Mouse (Mus musculus) Patski (cell line): ENCODE measurements at regions not wholly inside any gene's neighbourhood (a gene's known extent, or its start where the extent isn't known, plus 50 kb on each side); places are given as distances from the start of the nearest gene placed in this dataset.

ENCODE experiments used
- ATAC-seq: fragments of 100-300 bp; one replicate; pipeline ENCODE4 v1.8.0; 2021
- CTCF ChIA-PET: fragments of 350-600 bp; sonication (Branson Sonifier 250); formaldehyde crosslinking; loops from one replicate; lab custom pipeline; 2022; ENCODE audit warnings: inconsistent platforms; lab: Charles Lee
- POLR2A ChIA-PET: fragments of 350-600 bp; sonication (Branson Sonifier 250); formaldehyde crosslinking; loops from one replicate; lab custom pipeline; 2022; ENCODE audit warnings: antibody characterized with exemption, inconsistent platforms; lab: Charles Lee
- DNase-seq: peaks from one replicate; pipeline ENCODE4 v3.0.0-alpha.2; 2011; ENCODE audit warnings: low read depth, low spot score
- H3K27me3 ChIP-seq: fragments of 371-371 bp; one replicate; pipeline ENCODE4 v1.5.1; 2021
- CTCF ChIP-seq: fragments of 100-300 bp; IDR thresholded peaks from one replicate; pipeline ENCODE4 v1.5.1; 2021
- in situ Hi-C: fragments of 300-500 bp; cut with MboI; formaldehyde crosslinking; loops from 3 replicates; pipeline ENCODE4 v1.11.1; 2018; ENCODE audit warnings: low pct_unique_long_range_greater_than_20kb, mixed read lengths

GRCm38 (mm10) chr16:26247926-26248325 is 123.7 kb downstream of the Cldn1 start:
- in situ Hi-C loops = loop anchor here (25.0 kb wide), 1 partner anchor 714 kb away; no protein-coding TSS in a partner anchor
- ChIA-PET CTCF (interaction anchor here (0.8 to 1.8 kb wide), 8 partner anchors 9 to 284 kb away, joined by 3 to 8 read pairs (median 3); no protein-coding TSS in a partner anchor), POLR2A (no interaction called here)
- TF ChIP-seq CTCF = no peak
- peak; percentile 61 for DNase-seq
- H3K27me3 ChIP-seq = no peaks in the 10 kb centered on the region
- ATAC-seq = peak; percentile 90

GRCm38 (mm10) chr16:26235239-26235638 is 129.7 kb upstream of the P3h2 start:
- ATAC-seq (no peak), DNase-seq (no peak)
- no peaks in the 10 kb centered on the region for H3K27me3 ChIP-seq
- ChIA-PET POLR2A (no interaction called here), CTCF (interaction anchor here (1.0 kb wide), 1 partner anchor 19 kb away, joined by 3 read pairs; no protein-coding TSS in a partner anchor)
- TF ChIP-seq CTCF = no peak
- in situ Hi-C loops = loop anchor here (5.0 to 25.0 kb wide), 5 partner anchors 140 to 910 kb away; partner anchors contain the start of gene Cldn1

GRCm38 (mm10) chr16:26234113-26234512 is 128.5 kb upstream of the P3h2 start:
- H3K27me3 ChIP-seq = no peaks in the 10 kb centered on the region
- in situ Hi-C loops = loop anchor here (10.0 to 25.0 kb wide), 3 partner anchors 141 to 911 kb away; partner anchors contain the start of gene Cldn1
- TF ChIP-seq CTCF = peak; percentile 89
- no peak for DNase-seq
- peak; percentile 79 for ATAC-seq
- CTCF ChIA-PET = interaction anchor here (0.6 to 2.2 kb wide), 11 partner anchors 13 to 543 kb away, joined by 3 to 6 read pairs (median 4); partner anchors contain the start of gene Cldn1
- POLR2A ChIA-PET = no interaction called here

- ATAC-seq (no peak), DNase-seq (no peak)
- in situ Hi-C loops = loop anchor here (10.0 to 25.0 kb wide), 3 partner anchors 144 to 914 kb away; partner anchors contain the start of gene Cldn1
- no peaks in the 10 kb centered on the region for H3K27me3 ChIP-seq
- ChIA-PET CTCF (interaction anchor here (1.6 to 1.9 kb wide), 3 partner anchors 142 to 289 kb away, joined by 5 to 8 read pairs (median 8); no protein-coding TSS in a partner anchor), POLR2A (no interaction called here)
- TF ChIP-seq CTCF = no peak
Measured at GRCm38 (mm10) chr16:26231110-26231509, 125.5 kb upstream of the P3h2 start.

- ChIA-PET POLR2A (no interaction called here), CTCF (interaction anchor here (1.1 kb wide), 1 partner anchor 12 kb away, joined by 4 read pairs; no protein-coding TSS in a partner anchor)
- ATAC-seq (peak; percentile 96), DNase-seq (peak; percentile 82)
- H3K27me3 ChIP-seq = no peaks in the 10 kb centered on the region
- in situ Hi-C loops = no loop called here
- TF ChIP-seq CTCF = no peak
Measured at GRCm38 (mm10) chr16:26211418-26211817, 105.8 kb upstream of the P3h2 start.

GRCm38 (mm10) chr16:26199125-26199524 is 93.5 kb upstream of the P3h2 start:
- H3K27me3 ChIP-seq = no peaks in the 10 kb centered on the region
- ChIA-PET POLR2A (no interaction called here), CTCF (interaction anchor here (0.8 to 1.7 kb wide), 7 partner anchors 12 to 235 kb away, joined by 3 to 5 read pairs (median 4); no protein-coding TSS in a partner anchor)
- TF ChIP-seq CTCF = peak; percentile 41
- in situ Hi-C loops = loop anchor here (5.0 kb wide), 2 partner anchors 177 to 217 kb away; no protein-coding TSS in a partner anchor
- no peak for DNase-seq
- ATAC-seq = no peak

GRCm38 (mm10) chr16:26196345-26196744 is 90.8 kb upstream of the P3h2 start:
- ATAC-seq (no peak), DNase-seq (no peak)
- no peaks in the 10 kb centered on the region for H3K27me3 ChIP-seq
- in situ Hi-C loops = loop anchor here (5.0 kb wide), 2 partner anchors 174 to 214 kb away; no protein-coding TSS in a partner anchor
- CTCF ChIA-PET = interaction anchor here (1.1 to 1.5 kb wide), 3 partner anchors 11 to 168 kb away, joined by 3 to 5 read pairs (median 3); no protein-coding TSS in a partner anchor
- POLR2A ChIA-PET = interaction anchor here (1.3 kb wide), 1 partner anchor 91 kb away, joined by 3 read pairs; the partner anchor contains the start of gene P3h2
- no peak for TF ChIP-seq CTCF

GRCm38 (mm10) chr16:26185288-26186281 is 80.0 kb upstream of the P3h2 start:
- no peak for TF ChIP-seq CTCF
- ATAC-seq (no peak), DNase-seq (no peak)
- ChIA-PET POLR2A (interaction anchor here (0.8 kb wide), 1 partner anchor 17 kb away, joined by 3 read pairs; no protein-coding TSS in a partner anchor), CTCF (interaction anchor here (0.9 to 1.5 kb wide), 5 partner anchors 8 to 163 kb away, joined by 3 to 5 read pairs (median 4); no protein-coding TSS in a partner anchor)
- H3K27me3 ChIP-seq = no peaks in the 10 kb centered on the region
- in situ Hi-C loops = no loop called here

- DNase-seq = no peak
Measured at GRCm38 (mm10) chr16:26184647-26185262, 79.2 kb upstream of the P3h2 start.

More at GRCm38 (mm10) chr16:26184647-26185262, 79.2 kb upstream of the P3h2 start:
- in situ Hi-C loops = no loop called here
- ChIA-PET POLR2A (interaction anchor here (0.8 kb wide), 1 partner anchor 18 kb away, joined by 3 read pairs; no protein-coding TSS in a partner anchor), CTCF (interaction anchor here (0.9 to 1.5 kb wide), 5 partner anchors 8 to 162 kb away, joined by 3 to 5 read pairs (median 4); no protein-coding TSS in a partner anchor)
- H3K27me3 ChIP-seq = no peaks in the 10 kb centered on the region
- TF ChIP-seq CTCF = no peak
- no peak for ATAC-seq
